Mouse (Mus musculus) urinary bladder, postnatal 14 days (tissue): ENCODE data around the gene Sgk1.

Source experiments
- DNase-seq: peaks from one replicate; pipeline ENCODE4 v3.0.0; 2021; ENCODE audit warnings: low spot score

Sgk1 gene

DNA sequence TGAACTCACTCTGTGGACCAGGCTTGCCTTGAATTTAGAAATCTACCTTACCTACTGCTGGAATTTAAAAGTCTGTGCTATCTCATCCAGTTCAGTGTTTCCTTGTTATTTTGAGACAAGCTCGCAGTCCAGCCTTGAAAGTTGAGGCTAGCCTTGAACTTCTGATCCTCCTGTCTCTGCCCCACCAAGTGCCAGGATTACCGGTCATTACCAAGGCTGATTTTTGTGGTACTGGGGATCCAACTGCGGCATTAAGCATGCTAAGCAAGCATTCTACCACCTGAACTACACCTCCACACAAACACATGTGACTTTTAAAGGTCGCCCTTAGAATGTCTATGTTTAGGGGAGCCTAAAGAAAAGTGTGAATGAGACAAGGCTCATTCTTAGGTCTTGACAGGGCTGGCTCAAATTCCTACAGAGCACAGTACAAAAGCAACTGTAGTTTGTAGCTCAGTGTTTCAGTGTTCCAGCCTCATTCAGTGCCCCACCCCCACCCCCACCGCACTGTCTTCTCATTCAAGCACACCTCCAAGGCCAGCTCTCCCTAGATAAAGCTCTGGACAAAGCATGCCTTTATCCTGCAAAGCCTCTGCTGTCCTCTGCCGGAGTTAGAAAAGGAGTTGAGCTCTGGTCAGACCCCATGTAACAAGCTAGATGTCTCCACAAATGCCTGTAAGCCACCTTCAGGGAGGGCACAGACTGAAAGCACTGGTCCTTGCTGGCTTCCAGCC is 36.2 kb downstream of the Sgk1 start:
- no peak for DNase-seq

DNA sequence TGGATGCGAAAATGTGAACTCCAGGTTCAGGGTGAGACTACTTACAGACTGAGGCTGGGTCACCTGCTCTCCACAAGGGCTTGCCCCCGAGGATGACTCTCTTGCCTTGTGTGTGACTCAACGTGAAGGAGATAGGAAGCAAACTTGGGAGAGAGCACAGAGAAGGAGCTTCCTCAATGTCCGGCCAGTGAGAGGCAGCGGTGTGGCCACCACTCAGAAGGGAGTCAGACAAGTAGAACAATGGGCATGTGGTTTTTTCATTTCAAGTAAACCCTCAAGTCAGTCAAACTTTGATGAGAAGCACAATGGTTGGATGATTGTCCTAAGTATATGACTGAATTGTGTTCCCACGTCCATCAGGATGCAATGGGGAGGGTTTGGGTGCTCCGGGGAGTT is 36.8 kb downstream of the Sgk1 start:
- no peak for DNase-seq

GRCm38 (mm10) chr10:21920611-21921010 is 38.6 kb downstream of the Sgk1 start:
- no peak for DNase-seq

DNA sequence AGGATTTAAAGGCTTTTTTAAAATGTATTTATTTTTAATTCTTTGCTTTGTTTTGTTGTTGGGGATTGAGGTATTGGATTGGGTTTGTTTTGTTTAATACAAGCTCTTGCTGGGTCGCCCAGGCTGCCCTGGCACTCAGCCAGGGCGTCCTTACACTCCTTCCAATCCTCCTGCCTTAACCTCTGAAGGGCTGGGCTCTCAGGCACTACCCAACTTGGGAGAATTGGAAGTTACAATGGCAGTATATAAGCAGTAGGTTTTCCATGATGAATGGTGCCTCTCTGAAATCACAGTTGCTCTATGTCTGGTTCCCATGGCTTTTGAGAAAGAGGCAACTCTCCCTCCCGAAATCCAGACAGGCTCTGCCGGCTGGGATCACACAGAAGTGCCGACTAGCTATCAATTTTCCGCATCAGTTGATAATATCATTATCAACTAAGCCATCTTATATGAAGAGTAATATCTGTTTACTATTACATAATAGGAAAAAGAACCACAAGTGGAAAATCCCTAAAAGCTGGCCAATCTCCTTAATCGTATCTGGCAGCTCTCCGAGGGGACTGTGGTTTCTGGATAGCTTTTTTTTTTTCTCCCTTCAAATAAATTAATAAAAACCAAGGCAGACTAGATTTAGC is 40.8 kb downstream of the Sgk1 start:
- no peak for DNase-seq

- DNase-seq, result peak; percentile 25
These were observed 41.5 kb downstream of the Sgk1 start for GRCm38 (mm10) chr10:21923495-21923952.

- DNase-seq, result no peak
These were observed 42.2 kb downstream of the Sgk1 start for GRCm38 (mm10) chr10:21924051-21924720.

GRCm38 (mm10) chr10:21926941-21927340 is 45.0 kb downstream of the Sgk1 start:
- no peak for DNase-seq

- DNase-seq, result no peak
These were observed 48.9 kb downstream of the Sgk1 start for GRCm38 (mm10) chr10:21930781-21931380.

DNA sequence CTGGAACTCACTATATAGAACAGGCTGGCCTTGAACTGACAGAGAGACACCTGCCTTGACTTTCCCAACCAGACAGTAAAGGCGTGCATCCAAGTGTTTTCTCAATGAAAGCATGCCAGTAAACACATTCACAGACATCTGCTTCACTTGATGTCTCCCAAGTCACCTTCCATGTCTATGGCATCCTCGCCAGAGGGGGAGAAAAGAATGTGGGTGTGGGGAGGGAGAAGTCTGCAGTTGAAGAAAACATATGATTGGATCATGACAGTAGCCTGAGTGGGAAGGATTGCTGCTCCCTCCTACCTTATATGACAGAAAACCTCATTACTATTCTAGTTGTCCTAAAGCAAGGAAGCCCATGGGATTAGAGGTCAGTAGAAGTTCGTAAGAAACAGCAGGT is 50.8 kb downstream of the Sgk1 start:
- DNase-seq, result no peak

DNA sequence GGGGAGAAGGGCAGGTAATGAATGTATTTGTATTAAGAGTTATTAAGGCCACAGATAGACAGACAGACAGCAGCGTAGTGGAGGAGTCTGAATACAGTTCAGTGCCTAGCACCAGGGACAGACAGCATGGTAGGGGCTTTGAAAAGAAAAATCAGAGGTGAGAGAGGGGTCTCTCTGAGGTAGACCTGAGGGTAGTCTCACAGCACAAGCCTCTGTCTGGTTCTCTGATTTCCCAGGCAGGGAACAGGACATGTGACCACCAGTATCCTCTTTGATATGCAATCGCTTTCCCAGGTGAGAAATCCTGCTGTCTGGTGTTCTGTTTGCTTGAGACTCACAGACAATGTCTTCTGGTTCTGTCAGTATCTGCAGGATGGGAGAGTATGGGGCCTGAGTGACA is 52.8 kb downstream of the Sgk1 start:
- DNase-seq, result no peak

GRCm38 (mm10) chr10:21936513-21937221 is 54.7 kb downstream of the Sgk1 start:
- DNase-seq, result no peak

DNA sequence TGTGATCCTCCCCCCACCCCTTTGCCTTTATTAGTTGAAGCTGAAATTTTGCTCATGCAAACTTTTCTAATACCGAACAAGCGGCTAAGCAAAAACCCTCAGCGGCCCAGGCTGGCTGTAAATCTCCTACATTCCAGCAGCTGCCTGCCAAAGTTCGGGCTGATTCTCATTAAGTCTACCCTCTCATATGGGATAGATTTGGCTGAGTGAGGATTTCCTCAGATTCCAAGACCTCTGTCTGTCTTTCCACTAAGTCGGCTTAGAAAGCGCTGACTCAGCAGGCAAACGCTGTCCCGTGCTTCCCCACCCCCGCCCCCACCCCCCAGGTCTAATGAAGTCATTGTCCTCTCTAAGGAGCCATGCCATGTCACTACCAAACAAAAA is 55.2 kb downstream of the Sgk1 start:
- peak; percentile 40 for DNase-seq

DNA sequence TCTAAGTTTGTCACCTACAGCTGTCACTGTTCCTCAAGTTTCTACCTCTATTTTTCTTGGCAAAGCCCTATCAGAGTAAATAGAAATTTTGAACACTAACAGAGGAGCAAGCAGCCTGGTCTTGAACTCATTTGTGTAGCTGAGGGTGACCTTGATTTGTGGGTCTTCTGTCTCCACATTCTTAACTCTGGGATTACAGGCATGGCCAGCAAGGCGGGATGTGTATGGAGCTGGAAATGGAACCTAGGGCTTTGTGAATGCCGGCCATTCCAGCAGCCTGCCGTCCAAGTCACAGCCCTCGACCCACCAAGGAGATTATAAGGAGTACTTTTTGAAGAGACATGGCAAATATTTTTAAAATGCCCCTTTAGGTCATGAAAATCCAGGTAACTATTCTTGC is 56.2 kb downstream of the Sgk1 start:
- DNase-seq, result no peak

- DNase-seq, result peak; percentile 31
These were observed 59.3 kb downstream of the Sgk1 start for GRCm38 (mm10) chr10:21941235-21941634.

GRCm38 (mm10) chr10:21943145-21943700 is 61.2 kb downstream of the Sgk1 start:
- DNase-seq, result no peak

DNA sequence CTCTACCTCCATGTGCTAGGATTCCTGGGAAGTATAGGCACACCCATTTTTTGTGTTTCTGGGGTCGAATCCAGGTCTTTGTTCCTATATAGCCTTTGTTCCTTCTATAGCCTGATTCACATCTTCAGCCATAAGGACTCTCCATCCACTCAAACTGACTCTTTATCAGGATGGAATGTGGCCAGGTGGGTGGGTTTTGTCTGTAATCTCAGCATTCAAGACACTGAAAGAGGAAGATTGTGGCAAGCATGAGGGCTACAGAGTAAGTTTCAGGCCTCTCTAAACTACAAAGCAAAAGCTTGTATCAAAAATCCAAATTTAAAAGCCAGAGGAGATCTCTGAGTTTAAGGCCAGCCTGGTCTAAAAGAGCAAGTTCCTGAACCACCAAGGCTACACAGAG is 63.2 kb downstream of the Sgk1 start:
- no peak for DNase-seq

- DNase-seq, result no peak
These were observed 64.9 kb downstream of the Sgk1 start for GRCm38 (mm10) chr10:21946751-21947351.

DNA sequence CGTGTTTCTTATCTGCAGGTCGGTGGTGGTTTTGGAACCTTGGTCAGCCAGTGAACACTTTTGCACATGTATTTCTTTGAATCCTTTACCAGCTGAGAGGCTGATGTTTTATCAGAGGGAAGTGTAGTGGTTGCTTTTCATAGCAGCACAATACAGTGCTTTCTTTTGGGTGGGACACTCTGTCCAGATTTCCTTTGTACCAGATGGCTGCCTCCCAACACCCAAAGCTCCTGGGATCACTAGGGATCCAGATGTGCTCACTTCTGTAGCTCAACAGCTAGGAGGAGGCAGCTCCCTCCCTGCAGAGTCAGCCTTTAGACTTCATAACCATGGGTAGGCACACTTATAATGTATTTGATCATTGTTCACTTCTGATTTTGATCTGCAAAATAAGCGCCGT is 70.5 kb downstream of the Sgk1 start:
- no peak for DNase-seq

DNA sequence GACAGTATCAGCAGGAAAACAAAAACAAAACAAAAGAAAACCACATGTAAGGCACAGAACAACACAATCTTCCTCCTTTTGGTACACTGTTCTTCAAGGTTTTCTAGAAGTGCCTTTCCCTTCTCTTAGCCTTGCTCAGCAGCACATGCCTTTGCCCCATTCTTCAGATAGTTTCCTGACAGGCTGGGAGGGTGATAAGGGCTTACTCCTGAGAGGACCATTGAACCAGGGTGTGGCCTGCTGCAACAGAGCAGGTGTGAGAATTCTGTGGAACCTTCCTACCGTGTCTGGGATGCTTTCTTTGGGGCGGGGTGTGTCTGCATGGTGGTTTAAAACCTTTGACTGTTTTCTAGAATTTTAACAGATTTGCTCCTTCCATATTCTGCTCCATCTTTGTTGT is 79.1 kb downstream of the Sgk1 start:
- DNase-seq, result no peak

DNA sequence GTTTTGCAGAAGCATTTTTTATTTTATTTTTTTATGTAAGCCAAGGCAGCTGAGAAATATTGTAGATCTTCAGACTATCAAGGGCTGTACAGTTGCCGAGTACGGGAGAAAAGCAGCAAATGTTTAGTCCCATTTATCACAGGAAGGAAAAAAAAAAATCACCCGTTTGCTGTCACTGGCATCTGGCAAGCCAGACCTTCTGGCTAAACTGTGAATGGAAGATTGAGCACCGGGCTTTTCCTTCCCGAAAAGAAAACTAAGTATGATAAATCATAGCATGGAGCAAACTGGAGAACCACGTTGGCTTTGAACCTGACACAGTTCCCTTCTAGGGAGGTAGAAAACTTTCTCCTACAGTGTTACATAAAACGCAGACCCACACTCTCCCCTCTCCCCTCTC is 81.0 kb downstream of the Sgk1 start:
- DNase-seq, result no peak

DNA sequence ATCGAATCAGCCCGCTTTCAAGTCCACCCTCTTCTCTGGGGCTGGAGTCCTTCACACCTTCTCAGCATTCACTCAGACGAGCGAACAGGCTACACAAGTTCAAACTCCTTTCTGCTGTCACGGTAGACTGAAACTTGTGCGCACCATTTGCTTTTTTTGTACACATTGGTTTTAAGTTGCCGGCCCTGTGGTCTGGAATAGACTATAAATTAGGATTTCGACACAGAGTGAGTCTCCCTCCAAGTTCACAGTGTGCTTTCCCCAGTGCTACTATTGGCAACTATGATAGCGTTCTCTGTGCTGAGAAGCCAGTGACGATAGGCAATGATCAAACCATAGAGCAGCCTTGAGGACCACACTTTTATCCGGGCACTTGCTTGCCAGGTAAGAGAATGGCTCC is 91.7 kb downstream of the Sgk1 start:
- DNase-seq, result no peak

DNA sequence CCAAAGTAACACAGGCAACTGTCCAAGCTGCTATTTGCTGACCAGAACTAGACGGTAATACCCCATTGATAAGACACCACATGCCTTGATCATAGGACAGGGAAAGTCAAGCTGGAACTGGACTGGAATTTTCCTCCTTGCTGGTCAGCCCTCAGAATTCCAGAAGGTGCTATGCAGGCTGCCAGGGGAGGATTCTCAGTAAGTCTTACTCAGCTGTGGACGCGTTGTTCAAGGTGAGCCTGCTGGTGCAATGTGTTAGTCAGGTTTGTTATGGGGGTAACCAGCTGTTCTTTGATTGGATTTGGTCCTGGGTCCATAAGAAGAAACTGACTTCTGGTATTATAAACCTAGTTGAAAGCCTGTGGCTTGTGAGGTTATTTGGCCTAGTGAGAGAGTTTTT is 92.8 kb downstream of the Sgk1 start:
- DNase-seq, result no peak
